Mouse (Mus musculus): ENCODE measurements around the gene Gal3st3.

Gal3st3 gene

DNA sequence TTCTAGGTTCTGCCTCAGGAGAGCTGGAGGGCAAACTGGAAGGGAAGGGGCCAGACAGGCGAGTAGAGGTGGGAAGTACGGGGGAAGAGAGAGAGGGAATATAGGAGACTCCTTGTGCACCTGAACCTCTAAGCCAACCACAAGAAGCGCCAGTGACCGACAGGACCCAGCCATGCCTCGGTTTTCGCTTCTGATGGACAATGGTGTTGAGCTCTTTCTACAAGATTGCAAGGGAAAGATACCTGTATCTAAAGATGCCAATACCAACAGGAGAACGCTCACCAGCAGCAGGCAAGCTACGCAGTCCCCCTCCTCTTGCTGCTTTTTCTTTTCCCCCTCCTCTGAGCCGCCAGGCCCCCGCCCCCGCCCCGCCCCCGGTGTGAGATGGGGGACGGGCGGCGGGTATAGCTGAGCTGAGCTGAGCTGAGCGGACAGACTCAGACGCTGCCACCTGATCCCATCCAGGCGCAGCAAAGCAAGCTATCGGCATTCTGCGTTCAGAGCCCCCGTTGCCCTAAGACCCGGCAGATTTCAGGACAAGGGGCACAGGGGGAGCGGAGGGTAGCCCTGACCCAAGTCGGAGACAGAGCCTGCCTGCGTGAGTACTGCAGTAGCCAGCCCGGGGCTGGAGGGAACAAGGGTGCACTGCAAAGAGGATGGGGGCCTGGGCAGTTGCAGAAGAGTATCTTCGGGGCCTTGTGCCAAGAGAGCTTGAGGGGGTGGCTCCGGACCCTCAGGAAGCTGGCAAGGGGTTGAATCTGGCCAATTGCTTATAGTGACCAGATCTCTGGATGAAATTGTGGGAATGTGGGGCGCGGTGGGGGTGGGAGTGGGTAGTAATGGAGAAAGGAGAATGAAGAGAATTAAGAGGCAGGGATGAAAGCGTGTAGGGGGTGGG, at the start of gene Gal3st3:
Gal3st3 (plus strand) TSS at position 429 of the 898 bp plus-strand sequence.
- no peak for DNase-seq (ENCODE audit: low spot score)

DNA sequence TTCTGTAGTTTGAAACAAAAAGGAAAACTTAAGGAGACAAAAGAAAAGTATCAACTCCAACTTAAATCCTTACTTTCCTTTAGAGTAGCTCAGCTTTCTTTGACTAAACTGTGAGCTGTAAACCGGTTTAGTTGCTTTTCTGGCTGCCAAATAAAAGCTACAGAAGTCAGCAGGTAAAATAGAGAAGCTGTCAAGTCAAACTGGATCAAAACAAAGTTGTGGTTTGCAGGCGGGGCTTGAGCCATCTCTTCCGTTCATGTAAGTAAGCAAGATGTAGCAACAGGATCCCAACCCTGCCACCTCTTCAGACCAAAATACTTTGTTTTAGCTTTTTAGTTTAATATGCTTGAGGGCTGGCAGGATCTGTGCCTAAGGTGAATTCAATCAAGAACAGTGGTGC, 41.0 kb upstream of the Gal3st3 start:
- no peak for DNase-seq (ENCODE audit: low spot score)

DNA sequence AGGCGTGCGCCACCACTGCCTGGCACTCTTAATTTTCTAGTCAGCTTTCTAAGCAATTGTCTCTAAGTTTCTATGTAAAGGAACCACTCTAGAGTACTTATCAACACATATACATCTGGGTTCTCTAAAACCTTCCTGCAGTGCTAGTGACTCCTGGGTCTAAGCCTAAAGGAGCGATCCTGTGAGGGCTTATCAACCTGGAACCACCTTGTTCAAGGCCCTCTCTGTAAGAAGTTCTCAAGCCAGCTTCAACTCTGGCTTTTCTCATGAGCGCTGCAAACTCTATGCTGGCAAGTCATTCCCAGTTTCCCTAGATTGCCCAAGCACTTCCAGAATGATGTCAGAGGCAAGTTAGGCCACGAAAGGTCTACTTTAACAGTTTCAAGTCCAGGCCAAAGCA, 31.1 kb upstream of the Gal3st3 start:
- no peak for DNase-seq (ENCODE audit: low spot score)

DNA sequence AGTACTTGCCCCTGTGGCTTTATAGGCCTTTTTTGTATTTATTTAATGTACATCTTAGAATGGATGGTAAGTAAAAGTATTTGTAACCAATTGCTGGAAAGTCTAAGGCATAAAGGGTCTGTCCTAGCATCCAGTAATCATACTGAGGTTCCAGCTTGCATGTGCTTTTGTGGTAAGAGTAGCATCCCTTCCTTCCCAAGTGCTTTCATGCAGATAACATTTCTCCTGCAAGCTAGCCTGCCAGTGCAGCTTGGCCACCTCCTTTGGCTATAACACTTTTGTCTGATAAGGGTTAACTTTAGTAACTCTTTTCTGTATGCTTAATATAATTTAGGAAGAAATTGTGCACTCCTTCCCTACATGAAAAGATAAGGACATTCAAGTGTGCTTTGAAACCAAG, 30.1 kb upstream of the Gal3st3 start:
- DNase-seq (ENCODE audit: low spot score): no peak

DNA sequence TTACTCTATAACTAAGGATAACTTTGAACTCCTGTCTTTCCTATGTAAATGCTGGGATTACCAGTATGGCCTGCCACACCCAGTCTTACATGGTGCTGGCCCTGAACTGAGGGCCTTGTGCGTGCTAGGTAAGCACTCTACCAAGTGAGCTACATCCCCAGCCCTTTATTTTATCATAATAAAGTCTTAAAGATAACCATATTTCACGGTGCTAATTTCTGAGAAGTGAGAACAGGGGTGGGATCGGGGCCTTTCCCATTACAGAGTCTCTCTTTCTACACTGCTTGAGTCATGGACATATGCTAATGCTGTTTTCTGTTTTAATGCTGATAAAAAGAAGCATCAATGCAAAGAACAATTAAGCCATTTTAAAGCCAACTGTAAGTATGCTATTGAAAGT, 29.3 kb upstream of the Gal3st3 start:
- DNase-seq (ENCODE audit: low spot score): no peak

DNA sequence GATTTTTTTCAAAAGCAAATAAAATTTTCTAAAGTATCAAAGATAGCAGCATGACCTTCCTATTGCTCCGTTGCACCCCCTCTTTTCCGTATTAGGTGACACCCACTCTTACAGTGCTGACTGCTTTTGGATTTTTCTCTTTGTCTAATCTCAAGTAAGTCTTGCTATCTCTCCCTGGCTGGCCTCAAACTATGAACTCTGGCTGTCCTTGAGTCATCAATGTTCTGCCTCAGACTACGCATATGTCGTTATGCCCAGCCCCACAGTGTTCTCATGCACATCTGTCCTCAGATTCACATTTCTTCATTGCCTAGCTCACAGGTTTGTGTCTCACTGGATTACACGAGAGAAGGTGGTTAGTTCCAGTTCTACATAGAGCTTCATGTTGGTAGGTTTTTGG, 28.7 kb upstream of the Gal3st3 start:
- no peak for DNase-seq (ENCODE audit: low spot score)

DNA sequence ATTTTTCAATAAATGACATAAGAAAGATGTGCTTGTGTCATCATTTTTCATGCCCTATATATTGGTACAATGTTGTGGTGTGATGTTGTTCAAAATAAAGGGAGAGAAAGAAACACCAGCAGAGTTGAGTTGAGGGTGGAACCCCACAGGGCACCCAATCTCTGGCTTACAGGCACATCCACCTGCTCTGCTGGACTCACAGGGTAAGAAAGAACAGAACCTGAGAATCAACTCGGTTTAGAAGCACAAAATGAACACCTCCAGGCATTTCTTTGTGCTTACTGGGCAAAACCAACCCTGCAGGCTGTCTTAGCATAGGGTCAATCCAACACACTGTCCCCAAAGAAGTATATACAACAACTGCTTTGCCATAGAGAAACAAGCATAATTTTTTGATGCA, 26.7 kb upstream of the Gal3st3 start:
- no peak for DNase-seq (ENCODE audit: low spot score)

DNA sequence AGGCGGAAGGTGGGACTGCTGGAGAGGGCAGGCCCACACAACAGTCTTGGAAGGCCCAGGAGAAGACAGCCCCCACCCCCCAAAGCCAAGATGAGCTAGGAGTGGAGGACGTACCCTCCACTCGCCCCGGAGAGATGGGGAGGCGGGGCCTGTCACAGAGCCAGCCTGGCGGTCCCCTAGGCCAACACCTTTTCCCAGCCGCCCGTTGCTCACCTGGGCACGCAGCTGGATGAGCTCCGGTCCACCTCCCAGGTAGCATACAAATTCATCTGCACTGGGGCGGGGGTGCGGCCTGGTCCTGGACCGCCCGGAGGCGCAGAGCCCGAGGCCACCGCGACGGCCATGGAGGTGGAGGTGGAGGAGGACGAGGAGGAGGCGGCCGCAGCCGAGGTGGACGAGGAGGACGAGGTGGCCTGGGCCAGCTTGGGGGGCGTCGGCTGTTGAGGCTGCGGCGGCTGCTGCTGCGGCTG, 25.8 kb upstream of the Gal3st3 start:
- peak; percentile 24 for DNase-seq (ENCODE audit: low spot score)

DNA sequence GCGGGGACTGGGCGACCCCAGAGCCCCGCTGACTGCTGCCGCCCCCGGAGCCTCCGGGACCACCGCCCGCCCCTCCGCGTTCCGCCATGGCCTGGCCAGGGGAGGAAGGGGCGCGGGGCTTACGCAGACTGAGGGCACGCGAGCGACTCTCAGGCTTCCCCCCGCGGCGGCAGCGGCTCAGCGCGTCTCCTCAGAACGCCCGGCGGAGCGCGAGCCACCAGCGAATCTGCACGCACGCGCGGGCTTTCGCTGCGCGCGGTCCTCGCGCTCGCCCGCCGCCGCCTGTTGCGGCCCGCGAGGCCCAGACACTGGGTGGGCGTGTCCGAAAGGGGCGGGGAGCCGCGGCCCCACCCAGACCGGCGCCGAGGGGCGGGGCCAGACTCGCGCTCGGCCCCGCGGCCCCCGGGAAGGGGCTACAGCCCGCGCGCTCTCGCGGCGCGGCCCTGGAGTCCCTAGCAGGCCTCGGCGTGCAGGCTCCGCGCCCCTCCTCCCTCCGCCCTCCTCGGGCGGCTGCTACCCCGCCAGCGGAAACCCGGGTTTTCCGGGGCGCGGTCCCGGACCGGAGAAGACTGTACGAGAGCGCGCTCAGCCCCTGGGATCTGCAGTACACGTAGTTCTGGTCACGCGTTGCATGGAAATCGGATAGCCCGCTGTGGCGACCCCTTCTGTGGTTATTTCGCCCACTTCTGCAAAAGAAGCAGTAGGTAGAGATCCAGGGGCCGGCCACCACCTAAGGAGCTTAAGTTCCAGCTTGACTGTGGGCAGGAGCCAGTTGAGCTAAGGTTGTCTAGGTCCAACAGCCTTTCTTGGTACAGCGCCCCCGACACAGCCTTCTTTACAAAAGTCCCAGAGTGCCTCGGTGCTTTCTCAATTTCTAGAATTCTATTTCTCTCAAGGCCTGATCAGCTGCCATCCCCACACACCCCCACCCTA, 25.1 kb upstream of the Gal3st3 start, which contains the start of gene Pacs1:
Pacs1 (minus strand) TSS at position 319 of the 933 bp plus-strand sequence.
- peak; percentile 83 for DNase-seq (ENCODE audit: low spot score)

DNA sequence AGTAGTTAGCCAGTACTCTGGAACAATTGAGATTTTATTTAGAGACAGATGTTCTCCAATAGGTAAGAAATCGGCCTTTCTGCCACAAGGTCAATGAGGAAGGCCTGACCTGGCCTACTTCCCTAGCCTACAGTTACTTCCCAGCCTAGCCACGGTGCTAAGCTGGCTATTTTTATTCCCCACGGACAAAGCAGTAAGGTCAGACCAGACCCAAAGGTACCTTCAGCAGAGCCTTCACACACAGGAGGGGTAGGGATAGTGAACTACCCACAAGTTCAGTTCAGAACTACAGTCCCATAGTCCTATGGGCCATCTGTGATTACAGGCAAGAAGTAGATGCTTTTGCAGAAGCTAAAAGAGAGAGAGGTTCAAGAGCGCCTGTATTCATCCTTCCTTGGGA, 24.2 kb upstream of the Gal3st3 start:
- DNase-seq (ENCODE audit: low spot score): no peak

DNA sequence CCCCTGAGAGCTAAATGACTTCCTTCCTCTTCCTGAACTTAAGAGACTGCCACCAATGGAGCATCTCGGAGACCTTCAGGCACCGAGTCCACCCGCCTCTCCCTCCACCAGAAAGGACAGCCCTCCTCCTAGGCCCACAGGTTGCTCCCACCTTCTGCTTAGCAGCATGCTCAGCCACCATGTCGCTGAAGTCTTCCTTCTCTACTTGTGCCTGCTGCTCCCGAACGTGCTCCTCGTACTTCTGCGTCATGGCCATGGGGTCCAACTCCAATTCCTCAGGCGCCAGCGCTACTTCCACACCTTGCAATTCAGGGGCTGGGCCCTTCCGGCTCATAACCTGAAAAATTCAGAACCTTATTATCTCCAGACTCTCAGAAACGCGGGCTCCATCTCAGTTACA, 23.5 kb upstream of the Gal3st3 start:
- no peak for DNase-seq (ENCODE audit: low spot score)

DNA sequence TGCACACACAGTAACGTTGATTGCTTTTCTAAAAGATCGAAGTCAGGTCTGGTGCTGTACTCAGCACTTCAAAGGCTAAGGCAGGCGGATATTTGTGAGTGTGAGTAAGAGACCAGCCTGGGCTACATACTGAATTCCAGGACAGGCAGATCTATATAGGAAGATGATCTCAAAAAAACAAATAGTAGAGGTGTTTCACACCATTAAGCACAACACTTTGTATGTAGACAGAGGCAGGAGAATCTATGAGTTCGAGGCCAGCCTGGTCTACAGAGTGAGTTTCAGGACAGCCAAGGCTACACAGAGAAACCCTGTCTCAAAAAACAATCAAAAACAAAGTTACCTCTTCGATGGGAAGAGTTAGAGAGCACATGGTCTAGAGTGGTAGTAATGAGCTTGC, 22.4 kb upstream of the Gal3st3 start:
- no peak for DNase-seq (ENCODE audit: low spot score)

DNA sequence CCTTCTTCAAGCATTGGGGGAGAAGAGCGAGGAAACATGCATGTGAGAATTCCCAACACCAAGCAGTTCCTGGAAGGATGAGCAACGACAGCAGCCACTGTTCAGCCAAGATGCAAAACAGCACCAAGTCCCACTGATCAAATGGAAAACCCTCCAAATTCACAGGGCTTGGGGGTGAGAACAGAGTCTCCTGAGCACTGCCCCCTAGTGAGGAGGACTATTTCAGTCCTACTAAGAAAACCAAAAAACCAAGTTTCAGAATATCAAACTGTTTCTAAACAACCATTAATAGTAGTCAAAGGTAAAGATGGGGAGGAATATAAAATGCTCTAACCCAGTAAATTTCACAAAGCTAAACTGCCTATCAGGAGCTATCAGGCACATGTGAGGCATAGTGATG, 21.6 kb upstream of the Gal3st3 start:
- DNase-seq (ENCODE audit: low spot score): no peak

DNA sequence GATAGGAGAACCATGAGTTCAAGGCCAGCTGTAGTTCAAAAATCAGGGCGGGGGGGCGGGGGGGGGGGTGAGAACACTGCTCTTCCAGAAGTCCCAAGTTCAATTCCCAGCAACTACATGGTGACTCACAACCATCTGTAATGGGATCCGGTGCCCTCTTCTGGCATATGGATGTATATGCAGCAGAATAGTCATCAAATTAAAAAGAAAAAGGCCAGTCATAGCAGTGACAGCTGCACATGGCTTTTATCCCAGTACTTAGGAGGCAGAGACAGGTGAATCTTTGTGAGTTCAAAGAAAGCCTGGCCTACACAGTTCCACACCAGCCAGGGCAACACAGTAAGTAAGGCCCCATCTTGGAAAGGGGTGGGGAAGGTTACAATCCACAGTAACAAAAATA, 21.0 kb upstream of the Gal3st3 start:
- no peak for DNase-seq (ENCODE audit: low spot score)

DNA sequence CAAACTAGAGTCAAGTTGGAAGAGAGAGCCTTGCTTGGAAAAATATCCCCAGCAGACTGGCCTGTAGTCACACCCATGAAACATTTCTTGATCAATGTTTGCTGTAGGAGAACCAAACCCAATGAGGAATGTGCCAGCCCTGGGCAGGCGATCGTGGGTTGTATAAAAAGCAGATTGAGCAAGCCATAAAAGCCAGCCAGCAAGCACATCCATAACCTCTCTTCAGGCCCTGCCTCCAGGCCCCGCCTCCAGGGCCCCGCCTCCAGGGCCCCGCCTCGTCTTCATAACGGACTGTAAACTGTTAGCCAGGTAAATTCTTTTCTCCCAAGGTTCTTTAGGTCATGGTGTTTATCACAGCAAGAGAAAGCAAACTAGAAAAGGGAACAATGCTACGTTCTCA, 19.8 kb upstream of the Gal3st3 start:
- DNase-seq (ENCODE audit: low spot score): no peak

DNA sequence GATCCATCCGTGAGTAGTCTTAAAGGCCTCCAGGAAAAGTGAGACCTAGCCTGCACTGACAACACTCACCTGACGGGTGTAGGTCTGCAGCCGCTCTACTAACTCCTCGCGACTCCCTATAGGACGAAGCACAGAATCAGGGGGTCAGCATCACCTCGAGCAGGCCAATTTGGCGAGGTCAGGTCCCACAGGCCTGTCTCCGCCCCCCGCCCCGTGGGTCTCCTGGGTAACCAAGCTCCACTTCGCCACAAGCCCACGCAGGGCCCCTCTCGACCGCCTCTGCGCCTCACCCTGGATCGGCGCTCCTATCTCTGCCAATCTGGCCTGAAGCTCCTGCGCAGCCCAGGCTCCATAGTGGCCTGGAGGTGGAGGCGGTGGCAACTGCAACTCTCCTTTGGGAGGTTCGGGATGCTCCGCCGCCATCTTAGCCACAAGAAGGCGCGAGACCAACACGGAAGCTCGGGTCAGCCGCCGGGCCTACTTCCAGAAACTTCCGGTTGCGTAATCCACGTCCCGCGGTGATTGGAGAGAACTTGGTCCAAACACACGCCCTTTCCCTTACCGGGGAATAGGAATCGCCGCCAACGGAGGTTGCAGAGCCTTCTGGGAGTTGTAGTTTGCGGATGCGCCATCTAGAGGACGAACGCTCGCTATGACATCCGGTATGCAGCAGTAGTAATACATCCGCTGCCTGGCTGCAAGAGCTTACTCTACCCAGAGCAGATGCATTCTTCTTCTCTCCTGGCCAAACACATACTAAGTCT, 3.0 kb upstream of the Gal3st3 start, which contains the start of gene Sf3b2:
Sf3b2 (minus strand) TSS at position 484 of the 764 bp plus-strand sequence.
- DNase-seq (ENCODE audit: low spot score): peak; percentile 93

DNA sequence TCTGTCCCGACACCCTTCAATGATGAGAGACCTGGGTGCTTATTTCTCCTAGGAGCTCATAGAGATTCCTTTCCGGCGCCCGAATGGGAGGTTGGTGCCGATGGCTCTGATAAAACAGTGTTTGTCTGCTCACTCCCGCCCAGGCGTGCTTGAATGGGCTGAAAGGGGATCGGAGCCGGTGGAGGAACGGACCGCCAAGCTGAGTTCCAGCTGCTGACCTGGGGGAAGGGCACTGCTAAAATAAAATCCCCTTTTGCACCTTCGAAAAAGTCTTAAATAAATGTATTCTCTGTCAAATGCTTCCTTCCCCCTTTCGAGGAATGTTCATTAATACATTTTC, 2.4 kb upstream of the Gal3st3 start:
- DNase-seq (ENCODE audit: low spot score): no peak

DNA sequence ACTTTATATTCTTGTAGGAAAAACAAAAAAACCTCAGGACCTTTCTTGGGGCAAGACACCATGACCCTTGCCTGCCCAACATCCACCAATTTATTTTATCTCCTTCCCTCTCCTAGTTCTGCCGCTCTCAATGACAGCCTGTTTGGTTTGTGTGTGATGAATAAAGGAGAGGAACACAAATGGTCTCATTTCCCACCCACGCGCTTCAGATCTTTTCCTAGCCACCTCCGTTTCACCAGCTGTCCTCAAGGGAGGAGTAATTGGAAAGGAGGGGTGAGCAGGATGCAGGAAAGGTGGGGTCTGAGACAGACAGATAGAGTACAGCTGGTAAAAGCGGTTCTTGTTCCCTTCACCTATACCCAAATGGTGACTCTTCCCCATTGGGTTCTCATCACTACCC, 1.5 kb upstream of the Gal3st3 start:
- no peak for DNase-seq (ENCODE audit: low spot score)

DNA sequence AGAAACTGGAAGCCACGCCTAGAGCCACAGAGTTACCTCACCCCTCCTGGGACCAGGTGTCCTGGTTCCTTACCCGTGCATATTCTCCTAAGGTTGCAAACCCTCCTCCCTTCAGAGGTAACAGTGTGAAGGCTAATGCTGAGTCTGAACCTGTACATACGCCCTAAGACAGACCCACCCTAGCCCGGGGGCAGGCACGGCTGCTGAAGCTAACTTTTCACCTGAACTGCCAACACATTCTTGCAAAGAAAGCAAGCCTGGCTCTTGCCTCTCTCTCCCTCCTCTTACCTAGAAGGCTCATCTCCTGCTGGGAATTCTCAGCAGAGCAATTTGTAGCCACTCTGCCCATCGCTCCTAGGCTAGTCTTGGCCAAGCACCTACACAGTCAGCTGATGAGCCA, 2.5 kb downstream of the Gal3st3 start:
- DNase-seq (ENCODE audit: low spot score): no peak

DNA sequence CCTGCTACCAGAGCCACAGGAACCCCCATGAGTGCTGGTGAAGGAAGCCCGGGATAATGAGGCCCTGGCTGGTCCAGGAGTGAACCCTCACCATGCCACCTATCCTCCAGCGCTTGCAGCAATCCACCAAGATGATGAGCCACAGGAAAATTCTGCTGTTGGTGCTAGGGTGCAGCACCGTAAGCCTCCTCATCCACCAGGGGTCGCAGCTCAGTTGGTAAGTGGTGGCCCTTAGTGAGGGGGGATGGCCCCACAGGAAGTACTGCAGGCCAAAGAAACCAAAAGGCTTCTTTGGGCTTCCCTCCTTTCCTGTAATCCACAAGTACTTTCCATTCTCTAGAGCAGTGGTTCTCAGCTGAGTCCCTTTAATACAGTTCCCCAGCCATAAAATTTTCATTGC, 4.3 kb downstream of the Gal3st3 start:
- peak; percentile 33 for DNase-seq (ENCODE audit: low spot score)

DNA sequence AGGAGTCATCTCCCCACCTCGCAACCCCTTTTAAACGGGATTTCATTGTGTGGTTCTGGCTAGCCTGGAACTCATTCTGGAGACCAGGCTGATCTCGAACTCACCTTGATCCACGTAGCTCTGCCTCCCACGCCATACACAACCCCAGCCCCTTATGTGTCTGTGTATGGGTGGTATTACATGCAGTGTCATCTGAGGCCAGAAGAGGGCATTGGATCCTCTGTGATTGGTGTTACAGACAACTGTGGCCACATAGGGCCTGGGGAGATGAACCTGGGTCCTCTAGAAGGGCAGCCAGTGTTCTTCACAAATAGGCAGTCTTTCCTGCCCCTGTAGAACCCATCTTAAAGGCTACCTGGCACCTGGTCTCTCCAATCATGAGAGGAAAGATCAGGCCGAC, 8.1 kb downstream of the Gal3st3 start:
- no peak for DNase-seq (ENCODE audit: low spot score)

Data from urinary bladder, postnatal 25 days (tissue).